Mouse (Mus musculus): ENCODE results near the gene Tra2b.
"Not testable (repeated sequence)": the region's sequence is repeated elsewhere in the genome, so short reads cannot be mapped to it uniquely, and the experiment has no call there.

Tra2b gene

DNA sequence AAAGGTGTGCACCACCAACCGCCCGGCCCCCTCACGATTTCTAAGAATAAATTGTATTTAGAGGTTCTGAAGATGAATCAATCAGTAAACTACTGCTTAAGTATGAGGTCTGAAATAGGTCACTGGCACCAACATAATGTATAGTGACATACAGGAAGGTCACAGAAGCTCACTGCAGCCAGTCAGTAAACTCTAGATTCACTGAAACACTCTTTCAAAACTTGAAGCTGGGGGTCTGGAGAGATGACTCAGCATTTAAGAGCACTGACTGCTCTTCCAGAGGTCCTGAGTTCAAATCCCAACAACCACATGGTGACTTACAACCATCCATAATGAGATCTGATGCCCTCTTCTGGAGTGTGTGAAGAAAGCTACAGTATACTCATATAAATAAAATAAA lies 16.1 kb downstream of the Tra2b start:
- no peak for ATAC-seq (ENCODE audit: insufficient number of reproducible peaks, low FRiP score, low TSS enrichment)

DNA sequence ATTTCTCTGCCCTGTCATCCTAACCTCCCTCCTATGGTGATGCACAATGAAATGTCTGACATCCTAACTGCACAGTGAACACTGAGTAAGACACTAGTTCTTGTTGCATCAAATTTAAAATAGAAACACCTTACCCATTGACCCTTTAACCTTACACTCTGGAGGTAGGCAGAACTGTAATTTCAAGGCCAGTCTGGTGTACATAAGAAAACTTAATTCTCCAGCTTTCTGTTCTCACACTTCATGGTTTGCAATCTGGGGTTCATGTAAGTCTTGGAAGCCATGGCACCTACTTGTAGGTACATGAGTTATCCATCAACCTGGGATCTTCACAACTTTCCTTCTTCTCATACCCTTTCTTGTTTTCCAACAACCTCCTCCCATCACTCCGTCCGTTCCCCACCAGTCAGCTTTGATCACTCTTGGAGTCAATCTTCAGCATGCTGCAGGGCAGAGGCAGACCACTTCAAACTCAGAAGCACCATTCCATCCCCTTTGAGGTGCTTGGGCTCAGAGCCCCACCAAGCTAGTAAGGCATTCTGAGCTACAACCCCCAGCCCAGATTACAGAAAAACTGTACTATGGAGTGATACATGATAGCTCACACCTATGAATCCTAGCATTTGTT lies 23.5 kb downstream of the Tra2b start:
- ATAC-seq (ENCODE audit: insufficient number of reproducible peaks, low FRiP score, low TSS enrichment), result no peak

DNA sequence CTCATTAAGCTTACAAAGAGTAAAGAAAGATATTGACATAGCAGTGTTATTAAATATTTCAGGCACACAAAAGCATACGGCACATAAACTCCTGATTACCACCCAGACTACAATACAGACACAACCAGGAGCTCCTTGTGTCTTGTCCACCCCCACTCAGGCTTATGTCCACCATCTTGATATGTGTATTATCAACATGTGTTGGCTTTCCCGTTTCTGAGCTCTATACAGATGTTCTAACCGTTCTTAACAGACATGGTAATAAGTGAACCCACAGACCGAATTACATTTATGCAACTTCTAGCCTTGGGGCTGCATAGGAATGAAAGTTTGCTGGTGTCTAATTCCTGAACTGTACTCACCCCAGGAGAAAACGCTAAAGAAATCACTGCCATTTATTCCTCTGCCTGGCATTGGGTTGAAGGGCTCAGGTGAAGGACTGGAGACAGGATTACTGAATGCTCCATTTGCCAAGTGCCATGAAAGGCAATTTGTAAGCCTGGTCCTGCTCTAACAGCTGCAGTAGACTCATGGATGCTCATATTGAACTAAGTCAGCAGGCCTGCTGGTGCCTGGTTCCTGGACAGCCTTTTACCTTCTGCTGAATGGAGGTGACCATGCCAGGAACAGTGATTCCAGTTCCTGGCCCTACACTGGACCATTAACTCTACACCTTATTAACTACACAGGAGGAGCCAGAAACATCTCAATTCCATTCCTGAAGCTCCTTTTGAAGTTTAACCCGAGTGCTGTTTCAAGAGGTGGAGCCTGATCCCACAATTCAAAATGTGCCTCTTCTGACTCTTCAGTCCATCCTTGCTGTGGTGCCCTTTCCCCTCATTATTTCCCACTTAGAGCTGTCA lies 24.2 kb downstream of the Tra2b start:
- no peak for ATAC-seq (ENCODE audit: insufficient number of reproducible peaks, low FRiP score, low TSS enrichment)

DNA sequence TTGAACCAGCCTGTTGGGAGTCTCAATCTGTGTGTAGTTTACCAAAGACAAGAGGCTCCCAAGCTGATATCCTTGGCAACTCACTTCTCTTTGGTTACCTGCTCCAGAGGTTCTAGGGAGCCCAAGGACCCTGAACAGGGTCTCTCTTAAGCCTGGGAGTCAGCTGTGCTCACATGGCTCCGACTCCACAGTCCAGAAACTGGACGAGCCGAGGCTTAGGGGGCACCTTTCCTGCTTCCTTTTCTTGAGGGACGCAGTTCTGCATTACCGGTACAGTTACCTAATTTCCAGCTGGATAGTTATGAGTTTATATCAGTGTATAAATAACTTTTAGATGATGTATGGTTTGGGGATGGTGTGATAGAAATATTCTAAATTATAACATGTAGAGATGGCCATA lies 24.9 kb downstream of the Tra2b start:
- no peak for ATAC-seq (ENCODE audit: insufficient number of reproducible peaks, low FRiP score, low TSS enrichment)

DNA sequence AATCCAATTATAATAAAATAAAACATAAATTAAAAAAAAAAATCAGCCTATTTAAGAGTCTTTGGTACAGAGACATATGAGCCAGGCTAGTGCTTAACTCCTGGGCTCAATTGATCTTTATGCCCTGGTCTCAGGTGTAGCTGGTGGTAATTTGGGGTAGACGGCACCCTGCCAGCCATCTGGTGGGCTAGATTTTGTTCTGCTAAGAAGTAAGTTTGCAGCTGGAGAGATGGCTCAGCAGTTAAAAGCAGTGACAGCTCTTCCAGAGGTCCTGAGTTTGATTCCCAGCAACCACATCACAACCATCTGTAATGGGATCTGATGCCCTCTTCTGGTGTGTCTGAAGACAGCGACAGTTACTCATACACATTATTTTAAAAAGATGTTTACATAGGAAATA lies 25.8 kb downstream of the Tra2b start:
- no peak for ATAC-seq (ENCODE audit: insufficient number of reproducible peaks, low FRiP score, low TSS enrichment)

DNA sequence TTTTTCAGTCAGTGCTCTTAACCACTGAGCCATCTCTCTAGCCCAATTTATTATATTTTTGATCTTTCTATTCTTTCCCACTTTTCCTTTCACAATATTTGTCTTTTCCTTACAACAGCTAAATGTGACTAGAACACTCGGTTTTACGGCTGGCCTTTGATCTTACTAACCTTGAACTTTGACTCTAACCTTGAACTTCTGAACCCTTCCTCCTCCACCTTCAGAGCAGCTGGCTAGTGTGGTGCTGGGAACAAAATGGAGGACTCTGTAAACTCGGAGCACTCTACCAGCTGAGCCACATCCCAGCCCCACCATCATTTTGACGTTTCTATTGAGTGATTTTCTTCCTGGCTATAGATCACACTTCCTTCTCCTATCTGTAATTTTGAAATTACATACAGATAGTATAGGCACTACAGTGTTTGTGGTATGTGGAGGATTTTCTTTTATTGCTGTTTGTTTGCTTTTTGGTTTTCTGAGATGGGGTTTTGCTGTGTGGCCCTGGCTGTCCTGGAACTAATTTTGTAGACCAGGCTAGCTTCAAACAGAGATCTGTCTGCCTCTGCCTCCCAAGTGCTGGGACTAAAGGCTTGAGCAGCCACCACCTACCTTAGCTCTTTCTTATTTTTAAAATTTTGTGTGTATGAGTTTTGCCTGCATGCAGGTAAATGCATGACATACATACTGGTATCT lies 26.7 kb downstream of the Tra2b start:
- no peak for ATAC-seq (ENCODE audit: insufficient number of reproducible peaks, low FRiP score, low TSS enrichment)

DNA sequence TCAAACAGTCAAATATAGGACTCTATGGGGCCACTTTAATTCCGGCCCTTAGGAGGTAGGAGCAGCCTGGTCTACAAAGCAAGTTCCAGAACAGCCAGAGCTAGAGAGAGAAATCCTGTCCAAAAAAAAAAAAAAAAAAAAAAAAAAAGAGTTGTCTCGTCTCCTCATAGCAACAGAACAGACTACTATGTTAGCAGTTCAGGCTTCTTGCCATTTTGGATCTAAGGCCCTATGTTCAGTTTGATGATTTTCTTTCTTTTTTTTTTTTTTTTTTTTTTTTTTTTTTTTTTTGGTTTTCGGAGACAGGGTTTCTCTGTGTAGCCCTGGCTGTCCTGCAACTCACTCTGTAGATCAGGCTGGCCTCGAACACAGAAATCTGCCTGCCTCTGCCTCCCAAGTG lies 27.4 kb downstream of the Tra2b start:
- not testable (repeated sequence) for ATAC-seq (ENCODE audit: insufficient number of reproducible peaks, low FRiP score, low TSS enrichment)

DNA sequence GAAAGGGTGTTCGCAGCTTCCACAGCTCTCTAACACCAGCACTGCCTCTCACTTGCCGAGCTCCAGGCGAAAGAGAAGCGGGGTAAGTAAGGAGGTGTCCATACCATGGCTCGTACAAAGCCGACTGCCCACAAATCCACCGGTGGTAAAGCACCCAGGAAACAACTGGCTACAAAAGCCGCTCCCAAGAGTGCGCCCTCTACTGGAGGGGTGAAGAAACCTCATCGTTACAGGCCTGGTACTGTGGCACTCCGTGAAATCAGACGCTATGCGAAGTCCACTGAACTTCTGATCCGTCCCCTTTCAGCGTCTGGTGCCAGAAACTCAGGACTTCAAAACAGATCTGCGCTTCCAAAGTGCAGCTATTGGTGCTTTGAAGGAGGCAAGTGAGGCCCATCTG lies 29.0 kb downstream of the Tra2b start:
- no peak for ATAC-seq (ENCODE audit: insufficient number of reproducible peaks, low FRiP score, low TSS enrichment)

DNA sequence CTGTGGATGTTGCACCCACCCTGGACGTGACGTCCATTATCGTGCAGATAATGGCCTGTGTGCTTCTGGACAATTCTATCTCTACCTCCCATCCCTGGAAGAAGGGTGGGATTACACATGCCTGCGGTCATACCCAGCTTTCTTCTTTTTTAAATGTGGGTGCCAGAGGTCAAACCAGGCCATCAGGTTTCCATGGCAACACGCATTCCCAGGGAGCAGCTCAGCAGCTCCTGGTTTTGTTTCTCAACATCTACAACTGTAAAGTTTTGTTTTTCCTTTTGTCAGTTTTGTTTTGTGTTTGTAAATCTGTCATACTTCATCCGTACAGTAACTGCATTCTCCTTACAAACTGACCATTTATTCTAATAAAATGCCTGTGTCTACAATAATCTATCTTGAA lies 31.3 kb downstream of the Tra2b start:
- ATAC-seq (ENCODE audit: insufficient number of reproducible peaks, low FRiP score, low TSS enrichment), result no peak

DNA sequence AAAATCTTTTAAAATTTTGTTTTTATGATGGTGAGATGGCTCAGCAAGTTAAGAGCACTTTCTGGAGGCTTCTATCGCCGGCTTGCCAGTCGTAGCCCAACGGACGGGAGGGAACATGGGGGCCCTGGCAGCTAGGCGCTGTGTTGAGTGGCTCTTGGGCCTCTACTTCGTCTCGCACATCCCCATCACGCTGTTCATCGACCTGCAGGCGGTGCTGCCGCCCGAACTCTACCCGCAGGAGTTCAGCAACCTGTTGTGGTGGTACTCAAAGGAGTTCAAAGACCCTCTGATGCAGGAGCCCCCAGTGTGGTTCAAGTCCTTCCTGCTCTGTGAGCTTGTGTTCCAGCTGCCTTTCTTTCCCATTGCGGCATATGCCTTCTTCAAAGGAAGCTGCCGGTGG lies 35.5 kb downstream of the Tra2b start:
- ATAC-seq (ENCODE audit: insufficient number of reproducible peaks, low FRiP score, low TSS enrichment), result not testable (repeated sequence)

DNA sequence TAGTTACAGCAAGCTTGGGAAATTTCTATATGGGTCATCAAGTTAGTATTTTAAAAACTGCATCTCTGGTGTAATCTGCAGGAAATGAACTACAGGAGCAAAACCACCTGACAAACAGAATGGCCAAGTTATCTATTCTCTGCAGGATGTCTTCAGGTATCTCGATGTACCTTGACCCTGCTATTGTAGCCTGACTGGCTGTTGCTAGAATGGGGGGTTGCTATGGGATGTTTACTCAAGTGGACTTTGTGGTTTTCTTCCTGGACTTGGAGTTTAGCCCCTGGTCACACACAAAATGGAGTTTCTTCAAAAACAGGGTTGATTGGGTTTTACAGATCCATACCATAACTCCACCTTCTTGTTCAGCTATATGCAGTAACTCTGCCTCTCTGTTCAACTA lies 62.3 kb downstream of the Tra2b start:
- no peak for ATAC-seq (ENCODE audit: insufficient number of reproducible peaks, low FRiP score, low TSS enrichment)

DNA sequence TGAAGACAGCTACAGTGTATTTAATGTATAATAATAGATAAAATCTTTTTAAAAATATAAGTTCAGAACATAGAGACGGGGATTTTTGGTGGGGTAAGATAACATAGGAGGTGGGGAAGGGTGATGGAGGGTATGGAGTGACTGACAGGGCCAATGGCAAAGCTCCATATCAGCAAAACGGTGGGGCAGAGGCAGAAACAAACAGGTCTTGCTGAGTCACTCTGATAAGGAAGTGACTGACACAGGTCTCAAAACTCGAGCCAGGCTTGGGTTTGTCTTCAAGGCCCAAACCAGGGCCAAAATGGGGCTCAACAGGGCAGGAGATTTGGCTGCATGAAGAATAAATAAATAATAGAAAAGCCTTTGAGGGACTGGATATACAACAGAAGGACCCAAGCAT lies 63.9 kb downstream of the Tra2b start:
- no peak for ATAC-seq (ENCODE audit: insufficient number of reproducible peaks, low FRiP score, low TSS enrichment)

DNA sequence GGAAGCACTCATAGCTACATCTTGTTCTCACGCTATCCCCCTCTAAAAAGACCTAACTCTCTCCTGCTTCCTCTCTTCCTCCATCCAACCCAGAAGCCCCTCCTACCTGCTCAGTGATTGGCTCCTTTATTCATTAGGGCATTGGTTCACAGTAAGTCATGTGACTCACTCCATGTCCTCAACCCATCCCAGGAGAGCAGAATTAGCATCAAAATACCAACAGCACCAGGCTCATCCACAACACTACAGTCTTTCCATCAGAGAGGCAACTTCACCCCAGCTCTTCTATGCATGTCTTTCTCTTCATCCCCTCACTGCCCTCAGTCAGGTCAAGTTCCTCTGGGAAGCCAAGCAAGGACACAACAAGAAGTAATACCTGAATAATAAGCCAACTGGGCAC lies 65.3 kb downstream of the Tra2b start:
- no peak for ATAC-seq (ENCODE audit: insufficient number of reproducible peaks, low FRiP score, low TSS enrichment)
